Mouse (Mus musculus) limb, embryonic 12.5 days (tissue): ENCODE measurements around the gene Fam69b. TPM values are rescaled to one million over a fixed set of nuclear protein-coding genes. Genes with fewer than 3 reads are reported as not detected.

Experiments used
- ATAC-seq: fragments of 200-750 bp; cut with Nextera tagmentation; 2 replicates; pipeline ENCODE4 v1.8.0; 2017; ENCODE audit warnings: low read depth, moderate TSS enrichment; ENCODE audit not compliant: insufficient number of reproducible peaks, insufficient read depth, low FRiP score, low TSS enrichment
- H3K27ac ChIP-seq: fragments of 300-500 bp; sonication (generic); 2 replicates; pipeline ENCODE4 v1.5.1; 2016; ENCODE audit warnings: mild to moderate bottlenecking, moderate library complexity
- H3K27me3 ChIP-seq: fragments of 300-500 bp; sonication (generic); 2 replicates; pipeline ENCODE4 v1.6.1; 2016; ENCODE audit warnings: mild to moderate bottlenecking, moderate library complexity
- H3K36me3 ChIP-seq: fragments of 300-500 bp; sonication (generic); 2 replicates; pipeline ENCODE4 v1.6.1; 2016; ENCODE audit warnings: mild to moderate bottlenecking, moderate library complexity
- H3K4me1 ChIP-seq: fragments of 300-500 bp; sonication (generic); replicated peaks from 2 replicates; pipeline ENCODE4 v1.6.1; 2016
- H3K4me2 ChIP-seq: fragments of 300-500 bp; sonication (generic); 2 replicates; pipeline ENCODE4 v1.6.1; 2016; ENCODE audit warnings: mild to moderate bottlenecking, moderate library complexity
- H3K4me3 ChIP-seq: fragments of 300-500 bp; sonication (generic); replicated peaks from 2 replicates; pipeline ENCODE4 v1.5.1; 2016; ENCODE audit warnings: mild to moderate bottlenecking
- H3K9ac ChIP-seq: fragments of 300-500 bp; sonication (generic); replicated peaks from 2 replicates; pipeline ENCODE4 v1.6.1; 2016; ENCODE audit warnings: mild to moderate bottlenecking, moderate library complexity
- H3K9me3 ChIP-seq: fragments of 300-500 bp; sonication (generic); 2 replicates; pipeline ENCODE4 v1.6.1; 2016; ENCODE audit warnings: mild to moderate bottlenecking, moderate library complexity
- WGBS: fragments of 180-500 bp; shearing (Covaris S2); methylation state at CpG from one replicate; pipeline ENCODE4 v1.1.7; 2016; 5-methylcytosine and 5-hydroxymethylcytosine counted together
- polyA plus RNA-seq: library from polyadenylated mRNA; unstranded; fragments of >200 nt; fragmentation: Nextera tagmentation; extraction: Ambion mirVana; gene quantifications from 2 replicates; pipeline ENCODE4 v1.2.1, GENCODE M21; 2016

The Fam69b gene
- polyA plus RNA-seq, 1 experiment from 2014 or later: 66.3 TPM

DNA sequence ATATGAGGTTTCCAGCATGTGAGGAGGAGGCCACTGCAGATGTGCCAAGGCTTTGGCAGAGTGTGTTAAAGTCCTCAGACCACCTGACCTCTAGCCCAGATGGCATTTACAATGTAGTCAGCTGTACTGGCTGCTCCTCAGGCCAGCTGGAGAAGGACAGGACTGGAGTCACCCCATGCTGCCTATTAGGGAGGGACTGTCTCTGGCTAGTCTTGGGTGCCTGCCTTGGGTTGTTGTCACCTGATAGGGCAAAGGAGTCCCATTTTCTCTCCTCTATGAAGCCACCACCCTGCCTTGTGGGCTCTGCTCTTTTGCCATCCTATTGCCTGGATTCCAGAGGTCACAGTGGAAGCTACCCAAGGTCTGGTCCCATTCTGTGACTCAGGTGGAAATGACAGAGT is 19.0 kb upstream of the Fam69b start:
- Histone ChIP-seq H3K4me1 (0 out of 2 replicates have a peak, but pooled peaks cover 9% of the 10 kb centered on the region), H3K36me3 (no peaks in the 10 kb centered on the region), H3K9ac (no peak overlapping the region), H3K9me3 (no peaks in the 10 kb centered on the region), H3K27me3 (peaks cover 21% of the 10 kb centered on the region), H3K27ac (no peak overlapping the region), H3K4me3 (no peak overlapping the region), H3K4me2 (no peak overlapping the region)
- no peak for ATAC-seq

DNA sequence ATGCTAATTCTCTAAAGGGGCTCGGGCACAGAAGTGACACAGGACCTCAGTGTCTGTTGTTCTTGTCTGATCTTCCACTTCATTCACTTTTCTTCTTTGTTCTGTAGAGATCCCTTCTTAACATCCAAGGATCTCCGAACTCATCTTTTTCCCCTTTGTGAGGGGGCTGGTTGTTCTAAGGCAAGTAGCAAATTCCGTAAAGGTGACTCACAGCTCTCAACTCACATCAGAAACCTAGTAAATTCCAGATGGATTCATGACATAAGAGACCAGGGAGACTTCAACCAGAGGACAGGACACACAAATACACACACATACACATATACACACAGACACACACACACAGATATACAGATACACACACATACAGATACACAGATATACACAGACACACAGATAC is 17.7 kb upstream of the Fam69b start:
- Histone ChIP-seq H3K9ac (no peak overlapping the region), H3K27me3 (peaks cover 18% of the 10 kb centered on the region; the same call in 1 of the 2 replicates), H3K36me3 (no peaks in the 10 kb centered on the region), H3K4me3 (no peak overlapping the region), H3K4me2 (no peak overlapping the region), H3K9me3 (no peaks in the 10 kb centered on the region), H3K4me1 (0 out of 2 replicates have a peak, but pooled peaks cover 4% of the 10 kb centered on the region), H3K27ac (no peak overlapping the region)
- ATAC-seq: no peak
- WGBS: 84% methylated on average over 3 of the region's 3 CpGs

DNA sequence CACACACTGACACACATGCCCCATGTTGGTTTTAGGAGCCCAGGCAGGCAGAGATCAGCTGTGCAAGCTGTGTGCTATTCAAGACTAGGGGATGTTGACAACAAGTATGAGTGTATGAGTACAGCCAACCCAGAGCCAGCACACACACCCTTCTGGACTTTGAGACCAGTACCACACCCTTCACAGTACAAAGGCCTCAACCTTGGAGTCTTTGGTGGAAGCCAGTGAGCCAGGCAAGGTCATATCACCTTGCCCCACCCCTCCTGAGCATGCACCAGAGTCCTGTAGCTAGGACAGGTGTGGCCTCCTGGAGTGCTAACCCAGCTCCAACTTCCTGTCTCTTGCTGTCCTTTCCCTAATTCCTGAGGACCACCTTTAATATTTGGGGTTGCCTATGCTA is 17.2 kb upstream of the Fam69b start:
- Histone ChIP-seq H3K4me2 (no peak overlapping the region), H3K9me3 (no peaks in the 10 kb centered on the region), H3K4me3 (no peak overlapping the region), H3K9ac (no peak overlapping the region), H3K36me3 (no peaks in the 10 kb centered on the region), H3K27me3 (peaks cover 16% of the 10 kb centered on the region; the same call in 1 of the 2 replicates), H3K4me1 (0 out of 2 replicates have a peak, but pooled peaks cover 4% of the 10 kb centered on the region), H3K27ac (no peak overlapping the region)
- ATAC-seq: no peak

DNA sequence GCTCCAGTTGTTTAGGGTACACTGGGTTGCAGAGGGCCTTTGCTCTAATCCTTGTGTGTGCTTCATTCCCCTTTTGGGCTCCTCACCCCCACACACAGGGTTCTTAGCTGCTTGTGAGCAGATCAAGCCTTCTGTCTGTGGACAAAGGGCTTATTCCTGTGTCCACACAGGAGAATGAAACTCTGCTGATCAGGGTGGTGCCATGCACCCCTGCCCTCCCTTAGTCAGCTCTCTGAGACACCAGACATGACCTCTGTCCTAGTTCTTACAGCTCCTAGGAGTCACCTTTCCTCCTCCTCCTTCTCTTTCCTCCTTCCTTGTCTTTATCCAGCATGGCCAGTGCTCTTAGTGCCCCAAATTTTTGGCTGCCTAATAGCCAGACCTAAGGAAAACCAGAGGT is 16.4 kb upstream of the Fam69b start:
- H3K4me2 ChIP-seq: no peak overlapping the region
- no peak overlapping the region for H3K4me3 ChIP-seq
- no peaks in the 10 kb centered on the region for H3K36me3 ChIP-seq
- H3K9ac ChIP-seq: no peak overlapping the region
- no peaks in the 10 kb centered on the region for H3K9me3 ChIP-seq
- no peak for ATAC-seq
- H3K4me1 ChIP-seq: 0 out of 2 replicates have a peak, but pooled peaks cover 4% of the 10 kb centered on the region
- H3K27ac ChIP-seq: no peak overlapping the region
- 0 out of 2 replicates have a peak, but pooled peaks cover 9% of the 10 kb centered on the region for H3K27me3 ChIP-seq

DNA sequence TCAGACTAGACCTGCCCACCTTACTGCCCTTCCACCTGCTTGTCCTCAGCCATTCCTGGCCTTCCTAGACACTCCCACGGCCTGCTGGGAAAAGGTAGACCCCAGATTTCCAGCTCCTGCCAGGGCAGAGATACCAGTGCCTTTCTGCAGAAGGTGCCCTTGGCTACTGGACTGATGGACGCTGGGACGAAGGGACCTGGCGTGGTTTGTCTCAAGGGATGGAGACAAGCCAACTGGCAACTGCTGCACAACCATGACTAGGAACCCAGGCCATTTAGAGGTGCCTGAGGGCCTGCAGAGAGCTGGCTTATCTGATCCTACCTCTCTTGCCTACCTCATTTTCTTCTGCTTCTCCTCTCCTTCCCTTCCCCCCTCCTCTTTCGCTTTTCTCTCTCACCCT is 13.4 kb upstream of the Fam69b start:
- Histone ChIP-seq H3K4me2 (no peak overlapping the region), H3K27ac (no peak overlapping the region), H3K9me3 (no peaks in the 10 kb centered on the region), H3K36me3 (no peaks in the 10 kb centered on the region), H3K9ac (no peak overlapping the region), H3K27me3 (no peaks in the 10 kb centered on the region; the same call in 1 of the 2 replicates), H3K4me1 (no peaks in the 10 kb centered on the region), H3K4me3 (no peak overlapping the region)
- no peak for ATAC-seq
- 78% methylated on average over 5 of the region's 5 CpGs for WGBS

DNA sequence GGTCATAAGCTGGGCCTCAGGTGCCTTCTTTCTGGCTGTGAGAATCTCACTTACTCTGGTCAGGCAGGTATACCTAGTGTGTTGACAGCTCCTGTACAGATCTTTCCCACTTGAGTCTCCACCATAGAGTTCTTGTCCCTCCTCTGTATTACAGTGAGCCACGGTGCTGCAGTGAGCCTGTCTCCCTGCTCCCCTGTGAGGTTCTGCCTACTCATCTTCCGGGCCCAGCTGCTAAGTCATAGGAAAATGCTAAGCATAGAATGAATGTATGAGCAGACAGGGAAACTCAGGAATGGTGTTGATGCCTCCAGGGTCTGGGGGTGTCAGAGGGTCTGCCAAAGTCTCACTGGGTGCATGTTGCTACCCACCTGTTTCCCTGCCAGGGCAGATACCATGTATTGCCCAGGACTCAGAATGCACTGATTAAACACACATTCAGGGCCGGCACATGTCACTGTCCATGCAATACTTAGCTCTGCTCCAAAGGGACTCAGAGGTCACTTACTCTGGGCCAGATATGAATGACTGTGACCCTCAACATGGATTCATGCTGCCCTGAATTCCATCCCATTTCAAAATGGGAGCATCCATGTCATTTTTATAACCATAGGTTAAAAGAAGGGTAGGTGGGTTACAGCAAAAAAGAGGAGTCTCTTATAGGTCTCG is 12.7 kb upstream of the Fam69b start:
- Histone ChIP-seq H3K27ac (no peak overlapping the region), H3K4me2 (no peak overlapping the region), H3K9ac (no peak overlapping the region), H3K36me3 (no peaks in the 10 kb centered on the region), H3K27me3 (no peaks in the 10 kb centered on the region; the same call in 1 of the 2 replicates), H3K9me3 (no peaks in the 10 kb centered on the region), H3K4me1 (no peaks in the 10 kb centered on the region), H3K4me3 (no peak overlapping the region)
- no peak for ATAC-seq
- 81% methylated on average over 4 of the region's 4 CpGs for WGBS

DNA sequence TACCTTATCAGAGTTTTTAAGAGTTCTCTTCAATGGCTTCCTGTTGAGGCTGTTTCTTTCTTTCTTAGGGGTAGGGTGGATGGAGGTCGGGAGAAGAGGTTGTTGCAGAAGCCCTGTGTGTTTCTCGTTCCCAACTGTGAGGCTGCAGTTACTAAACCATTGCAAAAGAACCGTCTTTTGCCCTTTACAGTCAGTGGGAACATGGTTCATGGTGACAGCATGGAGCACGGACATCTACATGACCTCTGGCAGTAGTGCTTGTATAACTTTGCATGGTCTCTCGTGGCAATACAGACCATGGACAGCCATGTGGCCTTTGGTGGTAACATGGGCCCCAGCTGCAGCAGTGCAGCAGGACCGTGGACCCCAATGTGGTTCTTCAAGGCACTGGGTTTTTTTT is 10.9 kb upstream of the Fam69b start:
- Histone ChIP-seq H3K4me3 (no peak overlapping the region), H3K36me3 (no peaks in the 10 kb centered on the region), H3K4me1 (no peaks in the 10 kb centered on the region), H3K27ac (no peak overlapping the region), H3K27me3 (no peaks in the 10 kb centered on the region; the same call in 1 of the 2 replicates), H3K4me2 (no peak overlapping the region), H3K9ac (no peak overlapping the region), H3K9me3 (no peaks in the 10 kb centered on the region)
- no peak for ATAC-seq
- WGBS: 82% methylated on average over 6 of the region's 6 CpGs

DNA sequence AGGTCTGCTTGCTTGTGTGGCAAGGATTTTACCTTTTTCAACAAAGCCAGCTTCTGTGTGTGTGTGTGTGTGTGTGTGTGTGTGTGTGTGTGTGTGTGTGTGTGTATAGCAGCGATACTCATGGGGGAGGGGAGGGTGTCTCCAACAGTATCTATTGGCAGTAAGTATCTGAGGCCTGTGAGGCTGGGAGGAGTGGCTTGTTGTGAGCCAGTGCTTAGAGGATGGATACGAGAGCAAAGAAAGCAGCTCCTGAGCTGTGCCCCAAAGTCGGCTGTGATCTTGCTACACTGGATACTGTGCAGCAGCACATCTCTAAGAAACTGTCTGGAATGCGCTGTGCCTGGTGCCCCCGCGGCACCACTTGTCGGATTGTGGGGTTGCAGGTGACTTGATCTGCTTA is 10.3 kb upstream of the Fam69b start:
- no peak overlapping the region for H3K9ac ChIP-seq
- no peaks in the 10 kb centered on the region for H3K36me3 ChIP-seq
- WGBS: 68% methylated on average over 7 of the region's 7 CpGs
- H3K27ac ChIP-seq: no peak overlapping the region
- no peak for ATAC-seq
- no peaks in the 10 kb centered on the region for H3K9me3 ChIP-seq
- H3K4me3 ChIP-seq: no peak overlapping the region
- H3K4me1 ChIP-seq: no peaks in the 10 kb centered on the region
- no peak overlapping the region for H3K4me2 ChIP-seq
- H3K27me3 ChIP-seq: no peaks in the 10 kb centered on the region; the same call in 1 of the 2 replicates

DNA sequence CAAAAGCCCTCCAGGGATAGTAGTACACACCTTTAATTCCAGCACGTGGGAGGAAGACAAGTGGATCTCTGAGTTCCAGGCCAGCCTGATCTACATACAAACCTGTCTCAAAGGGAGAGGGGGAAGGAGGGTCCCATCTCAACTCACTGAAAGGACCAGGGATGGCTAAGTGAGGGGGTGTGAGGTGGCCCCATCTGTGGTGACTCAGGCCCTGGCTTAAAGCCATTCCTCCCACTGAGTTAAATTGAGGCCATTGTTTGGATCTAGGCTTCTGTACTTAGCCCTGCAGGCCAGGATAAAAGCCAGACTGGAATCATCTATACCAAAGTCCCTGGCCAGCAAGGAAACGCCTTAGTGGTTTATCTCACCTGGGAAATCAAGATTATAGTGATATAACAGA is 7.0 kb upstream of the Fam69b start:
- H3K27me3 ChIP-seq: no peaks in the 10 kb centered on the region; the same call in 1 of the 2 replicates
- 48% methylated on average over 2 of the region's 2 CpGs for WGBS
- no peak overlapping the region for H3K4me3 ChIP-seq
- H3K4me2 ChIP-seq: no peak overlapping the region
- H3K36me3 ChIP-seq: no peaks in the 10 kb centered on the region
- no peaks in the 10 kb centered on the region for H3K9me3 ChIP-seq
- ATAC-seq: no peak
- H3K4me1 ChIP-seq: no peaks in the 10 kb centered on the region
- no peak overlapping the region for H3K9ac ChIP-seq
- no peak overlapping the region for H3K27ac ChIP-seq

DNA sequence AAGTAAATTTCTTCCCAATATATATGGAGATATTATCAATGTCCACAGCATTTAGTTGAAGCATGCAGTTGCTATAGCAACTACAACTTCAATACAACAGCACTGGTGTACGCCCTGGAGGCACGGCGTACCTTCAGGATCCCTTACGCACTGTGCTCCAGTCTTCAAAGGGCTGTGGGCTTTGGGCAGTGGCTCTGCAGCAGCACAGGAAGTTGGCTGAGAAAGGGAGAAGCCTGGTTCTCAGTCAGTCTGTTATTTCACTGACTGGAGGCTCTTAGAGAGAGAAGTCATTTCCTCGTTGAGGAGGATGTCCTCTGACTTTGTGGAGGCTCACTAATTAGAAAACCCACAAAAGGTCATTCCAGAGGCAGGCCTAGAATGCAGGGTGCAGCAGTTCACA is 5.3 kb upstream of the Fam69b start:
- no peak overlapping the region for H3K27ac ChIP-seq
- no peak for ATAC-seq
- 61% methylated on average over 5 of the region's 5 CpGs for WGBS
- H3K36me3 ChIP-seq: no peaks in the 10 kb centered on the region
- H3K9ac ChIP-seq: no peak overlapping the region
- no peaks in the 10 kb centered on the region; the same call in 1 of the 2 replicates for H3K27me3 ChIP-seq
- H3K9me3 ChIP-seq: no peaks in the 10 kb centered on the region
- 0 out of 2 replicates have a peak, but pooled peaks cover 4% of the 10 kb centered on the region for H3K4me1 ChIP-seq
- H3K4me3 ChIP-seq: no peak overlapping the region
- H3K4me2 ChIP-seq: no peak overlapping the region

DNA sequence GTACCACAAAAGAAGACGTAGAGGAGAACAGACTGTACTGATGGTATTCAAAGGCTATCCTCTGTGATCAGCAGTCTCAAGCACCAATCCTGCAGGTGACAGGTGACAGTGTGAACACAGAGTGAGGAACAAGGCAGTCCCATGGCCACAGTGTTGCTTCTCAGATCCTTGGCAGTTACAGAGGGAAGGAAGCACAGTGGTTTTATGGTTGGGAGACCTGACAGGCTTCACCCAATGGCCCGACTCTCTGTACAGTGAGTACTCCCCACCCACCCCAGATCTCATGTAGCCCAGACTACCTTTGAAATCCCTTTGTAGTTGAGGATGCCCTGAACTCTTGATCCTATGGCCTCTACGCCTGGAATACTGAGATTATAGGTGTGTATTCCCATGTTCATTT is 2.8 kb upstream of the Fam69b start:
- no peak overlapping the region for H3K4me2 ChIP-seq
- H3K9ac ChIP-seq: no peak overlapping the region
- ATAC-seq: no peak
- H3K36me3 ChIP-seq: no peaks in the 10 kb centered on the region
- H3K4me1 ChIP-seq: peaks cover 22% of the 10 kb centered on the region
- H3K4me3 ChIP-seq: no peak overlapping the region
- 81% methylated on average over 3 of the region's 3 CpGs for WGBS
- H3K27me3 ChIP-seq: no peaks in the 10 kb centered on the region
- H3K9me3 ChIP-seq: no peaks in the 10 kb centered on the region
- no peak overlapping the region for H3K27ac ChIP-seq

DNA sequence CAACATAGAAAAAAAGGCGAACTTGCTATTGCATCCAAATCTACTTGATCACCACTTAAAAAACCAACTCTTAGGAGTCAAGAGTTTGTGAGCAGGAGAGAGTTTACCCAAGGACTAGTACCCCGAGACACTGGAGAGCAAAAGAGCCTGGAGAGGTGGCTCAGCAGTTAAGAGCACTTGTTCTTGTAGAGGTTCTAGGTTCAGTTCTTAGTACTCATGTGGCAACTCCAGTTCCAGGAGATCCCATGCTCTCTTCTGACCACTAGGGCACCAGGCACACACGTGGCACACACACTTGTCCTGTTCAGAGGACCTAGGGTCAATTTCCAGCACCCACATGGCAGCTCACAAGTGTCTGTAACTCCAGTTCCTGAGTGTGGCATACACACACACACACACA is 2.2 kb upstream of the Fam69b start:
- no peak overlapping the region for H3K4me3 ChIP-seq
- 71% methylated on average over 3 of the region's 3 CpGs for WGBS

More for the DNA sequence above, 2.2 kb upstream of the Fam69b start:
- no peak overlapping the region for H3K4me2 ChIP-seq
- H3K36me3 ChIP-seq: no peaks in the 10 kb centered on the region
- H3K9me3 ChIP-seq: no peaks in the 10 kb centered on the region
- H3K27ac ChIP-seq: no peak overlapping the region
- H3K4me1 ChIP-seq: peaks cover 29% of the 10 kb centered on the region
- no peaks in the 10 kb centered on the region for H3K27me3 ChIP-seq
- ATAC-seq: no peak
- no peak overlapping the region for H3K9ac ChIP-seq
